In the genomic region with DNA sequence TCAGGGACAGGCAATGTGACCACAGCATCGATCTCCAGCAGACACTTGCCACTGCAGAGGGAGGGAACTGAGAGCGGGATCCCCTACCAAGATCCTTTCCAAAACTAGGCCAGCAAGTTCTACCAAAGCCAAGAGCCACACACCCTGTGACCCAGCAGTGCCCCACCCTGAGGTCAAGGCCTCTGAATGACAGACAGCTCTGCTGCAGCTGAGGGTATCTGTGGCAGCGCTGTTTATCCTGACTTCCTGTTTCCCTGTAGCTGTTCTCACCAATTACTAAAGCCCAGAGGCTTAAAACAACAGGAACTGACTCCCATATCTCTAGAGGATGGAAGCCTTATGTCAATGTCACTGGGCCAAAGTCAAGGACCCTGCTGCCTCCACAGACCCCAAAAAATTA, we compare ENCODE assay signal across 8 mouse cellular contexts. TPM values are rescaled to one million over a fixed set of nuclear protein-coding genes. Genes with fewer than 3 reads are reported as not detected.
DNase-seq lines count a peak whose midpoint lies in the region; ATAC-seq and TF ChIP-seq lines count a peak whose summit lies in the region.

No protein-coding gene starts in this region.

- no peak overlapping the region for H3K4me3 ChIP-seq in heart, embryonic 11.5 days (ENCODE audit: low read depth, low read length)
- peak overlapping the region; percentile 58; the same call in 1 of the 2 replicates for H3K4me3 ChIP-seq in G1E (ENCODE audit: low read depth, low read length)
- H3K4me3 ChIP-seq in intestine, embryonic 15.5 days (replicated peaks), result no peak overlapping the region
- no peak overlapping the region for H3K4me3 ChIP-seq in midbrain, embryonic 10.5 days

- 0 out of 2 replicates have a peak overlapping the region, but pooled peaks have one; percentile 1 for H3K9ac ChIP-seq in heart, embryonic 11.5 days (ENCODE audit: low read depth, low read length)
- H3K9ac ChIP-seq in intestine, embryonic 15.5 days, result no peak overlapping the region

- H3K4me1 ChIP-seq in heart, embryonic 11.5 days (ENCODE audit: control insufficient read depth, insufficient read depth, low read length), result peaks cover 64% of the 10 kb centered on the region
- H3K4me1 ChIP-seq in G1E (ENCODE audit: insufficient read depth, low read depth, low read length), result peaks cover 88% of the 10 kb centered on the region
- peaks cover 17% of the 10 kb centered on the region for H3K4me1 ChIP-seq in intestine, embryonic 15.5 days (replicated peaks)
- peaks cover 63% of the 10 kb centered on the region for H3K4me1 ChIP-seq in midbrain, embryonic 10.5 days

- H3K36me3 ChIP-seq in heart, embryonic 11.5 days (ENCODE audit: control insufficient read depth, insufficient read depth, low read length), result no peaks in the 10 kb centered on the region
- H3K36me3 ChIP-seq in G1E (replicated peaks), result peaks cover 90% of the 10 kb centered on the region
- no peaks in the 10 kb centered on the region for H3K36me3 ChIP-seq in intestine, embryonic 15.5 days
- H3K36me3 ChIP-seq in midbrain, embryonic 10.5 days, result no peaks in the 10 kb centered on the region

- intact Hi-C loops in heart, postnatal 14 days (cut with DNase I), result no loop called here

- no peaks in the 10 kb centered on the region for H3K27me3 ChIP-seq in heart, embryonic 11.5 days (ENCODE audit: control insufficient read depth, insufficient read depth, low read length)
- no peaks in the 10 kb centered on the region for H3K27me3 ChIP-seq in G1E (ENCODE audit: insufficient read depth, low read length)
- no peaks in the 10 kb centered on the region for H3K27me3 ChIP-seq in intestine, embryonic 15.5 days (replicated peaks)
- H3K27me3 ChIP-seq in midbrain, embryonic 10.5 days (ENCODE audit: low read depth, poor library complexity, severe bottlenecking), result no peaks in the 10 kb centered on the region

- peak overlapping the region; percentile 50; the same call in 1 of the 2 replicates for H3K27ac ChIP-seq in heart, embryonic 11.5 days (ENCODE audit: low read depth, low read length)
- H3K27ac ChIP-seq in intestine, embryonic 15.5 days, result 0 out of 2 replicates have a peak overlapping the region, but pooled peaks have one; percentile 6
- H3K27ac ChIP-seq in midbrain, embryonic 10.5 days (replicated peaks), result no peak overlapping the region; the same call in 1 of the 2 replicates

- no peak for DNase-seq in heart, postnatal 14 days
- peak; percentile 71 for DNase-seq in G1E (ENCODE audit: low spot score)
- no peak for DNase-seq in midbrain, embryonic 10.5 days (ENCODE audit: low spot score)
- DNase-seq in right cerebral cortex, postnatal 14 days, result no peak
- no peak for DNase-seq in cerebellum, postnatal 4 days (ENCODE audit: low spot score in 2 of 2)

- no peaks in the 10 kb centered on the region for H3K9me3 ChIP-seq in heart, embryonic 11.5 days (replicated peaks; ENCODE audit: control insufficient read depth, low read length)
- no peaks in the 10 kb centered on the region for H3K9me3 ChIP-seq in G1E (replicated peaks)
- no peaks in the 10 kb centered on the region for H3K9me3 ChIP-seq in intestine, embryonic 15.5 days
- no peaks in the 10 kb centered on the region for H3K9me3 ChIP-seq in midbrain, embryonic 10.5 days (replicated peaks)

- 46% methylated on average over 3 of the region's 3 CpGs for WGBS in heart, embryonic 11.5 days (ENCODE audit: insufficient replicate concordance)
- 40% methylated on average over 3 of the region's 3 CpGs for WGBS in intestine, embryonic 15.5 days
- WGBS in midbrain, embryonic 10.5 days, result 72% methylated on average over 3 of the region's 3 CpGs

- no peak for ATAC-seq in heart, embryonic 11.5 days (replicated peaks; ENCODE audit: insufficient number of reproducible peaks, low FRiP score, low TSS enrichment)
- ATAC-seq in G1E (ENCODE audit: extremely low read depth, insufficient number of reproducible peaks, low FRiP score, poor library complexity, severe bottlenecking), result peak; percentile 83
- peak; percentile 48; the same call in 1 of the 2 replicates for ATAC-seq in intestine, embryonic 15.5 days
- peak; percentile 57 for ATAC-seq in neutrophil, adult 5-6 weeks (ENCODE audit: extremely low read depth, insufficient number of reproducible peaks, low FRiP score, poor library complexity, severe bottlenecking)

- no peak for TF ChIP-seq CTCF in G1E (IDR thresholded peaks at IDR 0.05; ENCODE audit: low read depth, low read length)

- H3K4me2 ChIP-seq in heart, embryonic 11.5 days, result no peak overlapping the region
- no peak overlapping the region for H3K4me2 ChIP-seq in intestine, embryonic 15.5 days (replicated peaks)

RNA-seq across cellular contexts. Expression of a gene that starts 37.0 kb away (rescaled TPM):
- 11.0 and 13.7 TPM in 2 replicates for polyA plus RNA-seq in heart, embryonic 11.5 days (2014; fragmentation: Nextera tagmentation; extraction: Ambion mirVana)
- total RNA-seq in heart, postnatal 14 days (2021), result 10 to 100 TPM; 78.3 to 78.4 TPM
- total RNA-seq in G1E (2014; fragmentation: Nextera tagmentation), result 62.1 and 66.9 TPM in 2 replicates
- total RNA-seq in G1E (2017), result 15.6 and 17.3 TPM in 2 replicates
- polyA plus RNA-seq in G1E (2012), result 58.6 and 64.7 TPM in 2 replicates
- polyA plus RNA-seq in intestine, embryonic 15.5 days (2015; fragmentation: Nextera tagmentation; extraction: Ambion mirVana), result 6.2 and 7.0 TPM in 2 replicates
- total RNA-seq in neutrophil, adult 5-6 weeks (2017), result 125 and 131 TPM in 2 replicates
- polyA plus RNA-seq in midbrain, embryonic 10.5 days (2016; fragmentation: Nextera tagmentation; extraction: Ambion mirVana), result 5.6 and 5.9 TPM in 2 replicates
